Mouse (Mus musculus): Measurements from ENCODE around the gene Fbxo8. TPM values are rescaled to one million over a fixed set of nuclear protein-coding genes. Genes with fewer than 3 reads are reported as not detected.

Gene Fbxo8
- total and polyA plus RNA-seq, 3 experiments, result 14.8 to 47.0 (median 28.1) TPM

- no peak for TF ChIP-seq HCFC1 (IDR thresholded peaks at IDR 0.05; ENCODE audit: low read depth, low read length)
- TF ChIP-seq CTCF (conservative IDR thresholded peaks at IDR 0.05 in 1 of 2, IDR thresholded peaks at IDR 0.05 in 1 of 2; ENCODE audit: low read depth in 2 of 2, low read length in 2 of 2), result no peak
- TF ChIP-seq ZNF384 (IDR thresholded peaks at IDR 0.05; ENCODE audit: low read depth, low read length), result no peak
- TF ChIP-seq ZC3H11A (IDR thresholded peaks at IDR 0.05; ENCODE audit: low read depth, low read length), result no peak
- TF ChIP-seq RAD21 (IDR thresholded peaks at IDR 0.05; ENCODE audit: low read depth, low read length), result no peak
- no peak for TF ChIP-seq BHLHE40 (IDR thresholded peaks at IDR 0.05; ENCODE audit: low read depth, low read length)
- TF ChIP-seq MAX (IDR thresholded peaks at IDR 0.05; ENCODE audit: low read length), result no peak
- TF ChIP-seq ETS1 (conservative IDR thresholded peaks at IDR 0.05; ENCODE audit: low read depth, low read length), result no peak
- no peak for TF ChIP-seq TCF12 (IDR thresholded peaks at IDR 0.05; ENCODE audit: low read depth, low read length)
- no peak for TF ChIP-seq USF1 (IDR thresholded peaks at IDR 0.05; ENCODE audit: low read depth, low read length)
- no peak for TF ChIP-seq ZKSCAN1 (IDR thresholded peaks at IDR 0.05; ENCODE audit: borderline replicate concordance, low read depth, low read length)
- TF ChIP-seq UBTF (IDR thresholded peaks at IDR 0.05; ENCODE audit: low read depth, low read length), result no peak
- TF ChIP-seq MAZ (IDR thresholded peaks at IDR 0.05; ENCODE audit: low read depth, low read length), result no peak
- no peak for TF ChIP-seq CHD2 (IDR thresholded peaks at IDR 0.05; ENCODE audit: low read length)
- in situ Hi-C loops (cut with MboI; ENCODE audit: low pct_ligation_motif_present, low pct_unique_long_range_greater_than_20kb, low sequenced_read_pairs), result no loop called here
- Histone ChIP-seq H3K4me2 (ENCODE audit: insufficient read depth, low read depth, poor library complexity, severe bottlenecking) (no peak overlapping the region), H3K9me3 (replicated peaks; ENCODE audit: low read length) (no peaks in the 10 kb centered on the region), H3K79me2 (replicated peaks; ENCODE audit: control insufficient read depth, extremely low read depth, insufficient read depth, poor library complexity, severe bottlenecking) (no peaks in the 10 kb centered on the region), H3K4me3 (replicated peaks in 1 of 3; ENCODE audit: low read depth in 2 of 3, low read length in 2 of 3, poor library complexity in 1 of 3) (no peak overlapping the region), H3K4me1 (ENCODE audit: control insufficient read depth in 1 of 2, insufficient read depth in 2 of 2) (no peaks in the 10 kb centered on the region), H3K9ac (ENCODE audit: insufficient read depth, low read depth) (no peak overlapping the region), H3K27me3 (replicated peaks) (no peaks in the 10 kb centered on the region), H3K36me3 (replicated peaks in 1 of 2; ENCODE audit: control insufficient read depth in 1 of 2, insufficient read depth in 1 of 2, low read length in 1 of 2) (no peaks in the 10 kb centered on the region), H3K27ac (ENCODE audit: insufficient read depth, low read depth) (no peak overlapping the region)
- no peak for DNase-seq (ENCODE audit: extremely low read depth)
- dilution Hi-C loops (cut with MboI; ENCODE audit: extremely low pct_ligation_motif_present, extremely low pct_unique_long_range_greater_than_20kb, low sequenced_read_pairs), result no loop called here
Observed at GRCm38 (mm10) chr8:56508952-56509479, 41.9 kb upstream of the Fbxo8 start.

GRCm38 (mm10) chr8:56518848-56519247 is 32.0 kb upstream of the Fbxo8 start:
- Histone ChIP-seq H3K4me1 (ENCODE audit: control insufficient read depth in 1 of 2, insufficient read depth in 2 of 2) (no peaks in the 10 kb centered on the region), H3K27me3 (replicated peaks) (no peaks in the 10 kb centered on the region), H3K4me2 (ENCODE audit: insufficient read depth, low read depth, poor library complexity, severe bottlenecking) (no peak overlapping the region), H3K79me2 (replicated peaks; ENCODE audit: control insufficient read depth, extremely low read depth, insufficient read depth, poor library complexity, severe bottlenecking) (no peaks in the 10 kb centered on the region), H3K9ac (ENCODE audit: insufficient read depth, low read depth) (no peak overlapping the region), H3K4me3 (replicated peaks in 1 of 3; ENCODE audit: low read depth in 2 of 3, low read length in 2 of 3, poor library complexity in 1 of 3) (no peak overlapping the region), H3K9me3 (replicated peaks; ENCODE audit: low read length) (no peaks in the 10 kb centered on the region), H3K27ac (ENCODE audit: insufficient read depth, low read depth) (no peak overlapping the region), H3K36me3 (replicated peaks in 1 of 2; ENCODE audit: control insufficient read depth in 1 of 2, insufficient read depth in 1 of 2, low read length in 1 of 2) (no peaks in the 10 kb centered on the region)
- DNase-seq (ENCODE audit: extremely low read depth), result no peak
- no peak for TF ChIP-seq E2F4 (IDR thresholded peaks at IDR 0.05; ENCODE audit: insufficient replicate concordance, low read depth, low read length)
- no peak for TF ChIP-seq POLR2AphosphoS2 (IDR thresholded peaks at IDR 0.05; ENCODE audit: low read depth, low read length)
- TF ChIP-seq MXI1 (IDR thresholded peaks at IDR 0.05; ENCODE audit: low read depth, low read length), result no peak
- TF ChIP-seq TBP (conservative IDR thresholded peaks at IDR 0.05; ENCODE audit: low read depth, low read length), result no peak
- TF ChIP-seq ZC3H11A (IDR thresholded peaks at IDR 0.05; ENCODE audit: low read depth, low read length), result no peak
- TF ChIP-seq SIN3A (IDR thresholded peaks at IDR 0.05; ENCODE audit: low read length), result no peak
- no peak for TF ChIP-seq HCFC1 (IDR thresholded peaks at IDR 0.05; ENCODE audit: low read depth, low read length)
- TF ChIP-seq PAX5 (IDR thresholded peaks at IDR 0.05; ENCODE audit: low read length), result no peak
- TF ChIP-seq EP300 (IDR thresholded peaks at IDR 0.05; ENCODE audit: low read length), result no peak
- no peak for TF ChIP-seq SMC3 (IDR thresholded peaks at IDR 0.05; ENCODE audit: low read depth, low read length)
- in situ Hi-C loops (cut with MboI; ENCODE audit: low pct_ligation_motif_present, low pct_unique_long_range_greater_than_20kb, low sequenced_read_pairs) (no loop called here), dilution Hi-C loops (cut with MboI; ENCODE audit: extremely low pct_ligation_motif_present, extremely low pct_unique_long_range_greater_than_20kb, low sequenced_read_pairs) (no loop called here)
